Mouse (Mus musculus): ENCODE data around the gene Hcst. TPM values are rescaled to one million over a fixed set of nuclear protein-coding genes. Genes with fewer than 3 reads are reported as not detected.

Gene Hcst
- polyA plus RNA-seq, 2 experiments = 1.9 to 3.0 TPM

DNA sequence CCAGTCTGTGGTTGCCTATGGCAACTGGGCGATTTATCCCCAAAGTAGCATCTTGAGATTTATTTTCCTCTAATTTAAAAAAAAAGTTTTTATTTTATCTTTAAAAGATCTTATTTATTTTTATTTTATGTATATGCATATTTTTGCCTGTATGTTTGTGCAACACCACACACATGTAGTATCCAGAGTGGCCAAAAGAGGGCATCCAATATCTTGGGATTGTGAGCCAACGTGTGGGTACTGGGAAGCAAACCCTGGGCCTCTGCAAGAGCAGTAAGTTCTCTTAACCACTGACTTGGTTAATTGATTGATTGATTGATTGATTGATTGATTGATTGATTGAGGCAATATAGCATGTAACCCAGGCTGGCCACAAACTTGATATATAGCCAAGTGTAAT is 24.8 kb downstream of the Hcst start:
- WGBS = 41% methylated on average over 2 of the region's 2 CpGs
- no peak overlapping the region for H3K4me2 ChIP-seq (replicated peaks; ENCODE audit: low read depth, low read length, severe bottlenecking)
- H3K27me3 ChIP-seq (ENCODE audit: control insufficient read depth, insufficient read depth, low read length) = no peaks in the 10 kb centered on the region
- no peaks in the 10 kb centered on the region for H3K9me3 ChIP-seq (ENCODE audit: control insufficient read depth, low read length)
- ATAC-seq (ENCODE audit: low FRiP score, low read depth) (no peak), DNase-seq (ENCODE audit: low spot score) (no peak)
- H3K4me3 ChIP-seq (replicated peaks; ENCODE audit: low read length) = no peak overlapping the region
- H3K9ac ChIP-seq (ENCODE audit: low read depth, low read length, severe bottlenecking) = no peak overlapping the region
- H3K36me3 ChIP-seq (ENCODE audit: control insufficient read depth, insufficient read depth, low read length) = no peaks in the 10 kb centered on the region
- H3K27ac ChIP-seq (replicated peaks; ENCODE audit: low read depth, low read length) = no peak overlapping the region
- no peak for TF ChIP-seq POLR2A (IDR thresholded peaks at IDR 0.05; ENCODE audit: borderline replicate concordance, extremely low read depth, insufficient read depth, insufficient read length)
- H3K4me1 ChIP-seq (ENCODE audit: control insufficient read depth, insufficient read depth, low read length) = no peaks in the 10 kb centered on the region

DNA sequence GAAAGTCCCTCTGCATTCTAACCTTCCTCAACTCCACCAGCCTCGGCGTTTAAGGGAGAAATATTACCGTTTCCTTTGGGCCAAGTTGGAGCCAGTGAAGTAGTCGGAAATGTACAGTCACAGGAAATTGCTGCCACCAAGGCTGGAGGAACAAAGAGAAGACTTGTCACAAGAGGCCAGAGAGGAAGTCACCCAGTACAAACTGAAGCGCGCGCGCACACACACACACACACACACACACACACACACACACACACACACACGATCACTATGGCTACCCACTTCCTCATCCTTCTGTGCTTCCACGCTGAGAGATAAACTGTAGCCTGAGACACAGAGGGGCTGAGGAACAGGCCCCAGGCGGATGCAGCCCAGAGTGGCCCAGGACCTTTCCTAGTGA is 25.3 kb downstream of the Hcst start:
- Histone ChIP-seq H3K4me1 (ENCODE audit: control insufficient read depth, insufficient read depth, low read length) (no peaks in the 10 kb centered on the region), H3K27ac (replicated peaks; ENCODE audit: low read depth, low read length) (no peak overlapping the region), H3K36me3 (ENCODE audit: control insufficient read depth, insufficient read depth, low read length) (no peaks in the 10 kb centered on the region), H3K4me3 (replicated peaks; ENCODE audit: low read length) (no peak overlapping the region), H3K9me3 (ENCODE audit: control insufficient read depth, low read length) (no peaks in the 10 kb centered on the region), H3K27me3 (ENCODE audit: control insufficient read depth, insufficient read depth, low read length) (no peaks in the 10 kb centered on the region), H3K9ac (ENCODE audit: low read depth, low read length, severe bottlenecking) (no peak overlapping the region), H3K4me2 (replicated peaks; ENCODE audit: low read depth, low read length, severe bottlenecking) (no peak overlapping the region)
- ATAC-seq (ENCODE audit: low FRiP score, low read depth) = 0 out of 2 replicates have a peak, but pooled peaks have one; percentile 37
- DNase-seq (ENCODE audit: low spot score) = peak; percentile 4
- TF ChIP-seq POLR2A (IDR thresholded peaks at IDR 0.05; ENCODE audit: borderline replicate concordance, extremely low read depth, insufficient read depth, insufficient read length) = no peak
- WGBS = 60% methylated on average over 11 of the region's 11 CpGs

DNA sequence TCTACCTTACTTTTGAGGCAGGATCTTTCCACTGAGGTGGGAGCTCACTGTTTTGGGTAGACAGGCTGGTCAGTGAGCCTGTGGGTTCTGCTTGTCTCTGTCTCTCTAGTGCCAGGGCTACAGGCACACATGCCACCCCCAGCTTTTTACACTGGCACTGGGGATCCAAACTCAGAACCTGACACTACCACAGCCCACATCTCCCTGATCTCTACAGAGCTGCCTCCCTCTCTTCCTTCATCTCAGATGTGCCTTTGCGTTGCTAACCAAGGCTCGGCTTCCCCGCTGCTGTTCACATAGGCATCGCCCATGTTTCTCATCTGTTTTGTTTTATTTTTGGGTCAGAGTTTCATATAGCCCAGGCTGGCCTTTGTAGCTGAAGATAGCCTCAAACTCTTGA is 26.0 kb downstream of the Hcst start:
- H3K27ac ChIP-seq (replicated peaks; ENCODE audit: low read depth, low read length) = no peak overlapping the region
- H3K9me3 ChIP-seq (ENCODE audit: control insufficient read depth, low read length) = no peaks in the 10 kb centered on the region
- no peak for ATAC-seq (ENCODE audit: low FRiP score, low read depth)
- H3K4me2 ChIP-seq (replicated peaks; ENCODE audit: low read depth, low read length, severe bottlenecking) = no peak overlapping the region
- 80% methylated on average over 4 of the region's 4 CpGs for WGBS
- H3K27me3 ChIP-seq (ENCODE audit: control insufficient read depth, insufficient read depth, low read length) = no peaks in the 10 kb centered on the region
- no peak overlapping the region for H3K4me3 ChIP-seq (replicated peaks; ENCODE audit: low read length)
- no peak for DNase-seq (ENCODE audit: low spot score)
- no peak overlapping the region for H3K9ac ChIP-seq (ENCODE audit: low read depth, low read length, severe bottlenecking)
- H3K4me1 ChIP-seq (ENCODE audit: control insufficient read depth, insufficient read depth, low read length) = no peaks in the 10 kb centered on the region
- TF ChIP-seq POLR2A (IDR thresholded peaks at IDR 0.05; ENCODE audit: borderline replicate concordance, extremely low read depth, insufficient read depth, insufficient read length) = no peak
- no peaks in the 10 kb centered on the region for H3K36me3 ChIP-seq (ENCODE audit: control insufficient read depth, insufficient read depth, low read length)

- no peak for TF ChIP-seq POLR2A (IDR thresholded peaks at IDR 0.05; ENCODE audit: borderline replicate concordance, extremely low read depth, insufficient read depth, insufficient read length)
- ATAC-seq (ENCODE audit: low FRiP score, low read depth) (no peak), DNase-seq (ENCODE audit: low spot score) (no peak)
- Histone ChIP-seq H3K27ac (replicated peaks; ENCODE audit: low read depth, low read length) (no peak overlapping the region), H3K4me3 (replicated peaks; ENCODE audit: low read length) (no peak overlapping the region), H3K9me3 (ENCODE audit: control insufficient read depth, low read length) (no peaks in the 10 kb centered on the region), H3K27me3 (ENCODE audit: control insufficient read depth, insufficient read depth, low read length) (no peaks in the 10 kb centered on the region), H3K4me1 (ENCODE audit: control insufficient read depth, insufficient read depth, low read length) (no peaks in the 10 kb centered on the region), H3K9ac (ENCODE audit: low read depth, low read length, severe bottlenecking) (no peak overlapping the region), H3K36me3 (ENCODE audit: control insufficient read depth, insufficient read depth, low read length) (no peaks in the 10 kb centered on the region), H3K4me2 (replicated peaks; ENCODE audit: low read depth, low read length, severe bottlenecking) (no peak overlapping the region)
- WGBS = 71% methylated on average over 4 of the region's 4 CpGs
Observed at GRCm38 (mm10) chr7:30392746-30393520, 26.7 kb downstream of the Hcst start.

- H3K4me3 ChIP-seq (replicated peaks; ENCODE audit: low read length) = no peak overlapping the region
- H3K36me3 ChIP-seq (ENCODE audit: control insufficient read depth, insufficient read depth, low read length) = no peaks in the 10 kb centered on the region
- no peak overlapping the region for H3K9ac ChIP-seq (ENCODE audit: low read depth, low read length, severe bottlenecking)
- DNase-seq (ENCODE audit: low spot score) = no peak
- no peaks in the 10 kb centered on the region for H3K9me3 ChIP-seq (ENCODE audit: control insufficient read depth, low read length)
- no peak for TF ChIP-seq POLR2A (IDR thresholded peaks at IDR 0.05; ENCODE audit: borderline replicate concordance, extremely low read depth, insufficient read depth, insufficient read length)
- no peaks in the 10 kb centered on the region for H3K27me3 ChIP-seq (ENCODE audit: control insufficient read depth, insufficient read depth, low read length)
- no peak overlapping the region for H3K4me2 ChIP-seq (replicated peaks; ENCODE audit: low read depth, low read length, severe bottlenecking)
- ATAC-seq (ENCODE audit: low FRiP score, low read depth) = no peak
- no peak overlapping the region for H3K27ac ChIP-seq (replicated peaks; ENCODE audit: low read depth, low read length)
- no peaks in the 10 kb centered on the region for H3K4me1 ChIP-seq (ENCODE audit: control insufficient read depth, insufficient read depth, low read length)
- WGBS = 76% methylated on average over 9 of the region's 9 CpGs
Observed at GRCm38 (mm10) chr7:30384106-30384505, 35.5 kb downstream of the Hcst start.

Measured in limb, embryonic 14.5 days (tissue).